Mouse (Mus musculus) ES-Bruce4 (cell line): ENCODE measurements around the gene Actn4. TPM values are rescaled to one million over a fixed set of nuclear protein-coding genes. Genes with fewer than 3 reads are reported as not detected.

ENCODE experiments used
- H3K27ac ChIP-seq: 2 replicates; pipeline ENCODE4 v1.5.1; 2012; ENCODE audit warnings: low read length, inconsistent platforms; ENCODE audit not compliant: insufficient read depth
- H3K27me3 ChIP-seq: 2 replicates; pipeline ENCODE4 v1.6.1; 2012; ENCODE audit warnings: mild to moderate bottlenecking, low read length, inconsistent platforms; ENCODE audit not compliant: control insufficient read depth, poor library complexity, insufficient read depth, severe bottlenecking
- H3K36me3 ChIP-seq: 2 replicates; pipeline ENCODE4 v1.6.1; 2012; ENCODE audit warnings: inconsistent platforms, mild to moderate bottlenecking, low read length, moderate library complexity; ENCODE audit not compliant: control insufficient read depth, poor library complexity, insufficient read depth, severe bottlenecking
- H3K4me1 ChIP-seq: one replicate; pipeline ENCODE4 v1.8.1; 2011; ENCODE audit warnings: low read length; ENCODE audit not compliant: control insufficient read depth, insufficient read depth
- H3K4me3 ChIP-seq: 2 replicates; pipeline ENCODE4 v1.5.1; 2011; ENCODE audit warnings: low read depth, mild to moderate bottlenecking, low read length
- H3K9ac ChIP-seq: 2 replicates; pipeline ENCODE4 v1.6.1; 2012; ENCODE audit warnings: low read depth, mild to moderate bottlenecking, inconsistent platforms; ENCODE audit not compliant: poor library complexity, severe bottlenecking
- H3K9me3 ChIP-seq: replicated peaks from 2 replicates; pipeline ENCODE4 v1.6.1; 2012; ENCODE audit warnings: mild to moderate bottlenecking, low read length, inconsistent platforms; ENCODE audit not compliant: control insufficient read depth, poor library complexity, insufficient read depth, severe bottlenecking
- CTCF ChIP-seq: IDR thresholded peaks from one replicate; pipeline ENCODE4 v1.8.1; 2011; ENCODE audit warnings: low read depth, low read length
- EP300 ChIP-seq: IDR thresholded peaks from 2 replicates; pipeline ENCODE4 v1.6.1; 2011; ENCODE audit warnings: low read depth, low read length; ENCODE audit not compliant: insufficient read depth
- POLR2A ChIP-seq: IDR thresholded peaks from one replicate; pipeline ENCODE4 v1.8.1; 2011; ENCODE audit warnings: low read length; ENCODE audit not compliant: insufficient read depth
- polyA plus RNA-seq: library from polyadenylated mRNA; stranded (reverse); fragments of >200 nt; gene quantifications from 2 replicates; pipeline ENCODE4 v1.2.4, GENCODE M21; 2011; ENCODE audit warnings: low read depth; ENCODE audit not compliant: missing spikeins, insufficient read depth, insufficient read length

The Actn4 gene
- polyA plus RNA-seq, 1 experiment: 318 TPM

DNA sequence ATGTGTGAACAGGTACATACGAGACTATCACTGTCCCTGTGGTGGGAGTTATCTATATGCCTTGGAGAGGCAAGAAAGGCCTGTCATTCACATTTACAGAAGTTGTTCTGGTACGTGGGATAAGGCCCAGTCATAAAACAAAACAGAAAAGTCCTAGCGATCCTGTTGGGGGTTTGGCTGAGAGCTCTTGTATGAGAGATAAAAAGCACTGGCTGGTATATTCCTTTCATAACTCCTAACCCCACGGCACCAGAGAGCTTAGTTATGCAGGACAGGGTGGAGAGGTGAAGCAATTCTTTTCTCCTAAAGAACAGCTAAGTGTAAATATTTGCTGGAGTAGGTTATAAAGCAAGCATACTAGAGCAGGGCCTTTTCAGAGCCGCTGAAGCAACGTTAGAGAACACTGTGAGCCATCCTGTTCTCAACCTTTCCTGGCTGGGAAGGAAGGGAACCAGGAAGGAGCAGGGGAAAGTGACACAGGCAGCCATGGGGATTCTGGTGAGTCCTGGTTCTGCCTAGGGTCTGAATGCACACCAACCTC lies 2.6 kb downstream of the Actn4 start:
- H3K9me3 ChIP-seq: no peaks in the 10 kb centered on the region
- peak overlapping the region; percentile 96 for H3K9ac ChIP-seq
- H3K27me3 ChIP-seq: no peaks in the 10 kb centered on the region
- TF ChIP-seq CTCF (no peak), POLR2A (no peak), EP300 (no peak)
- peak overlapping the region; percentile 35 for H3K4me3 ChIP-seq
- peaks cover 9% of the 10 kb centered on the region for H3K4me1 ChIP-seq
- H3K36me3 ChIP-seq: peaks cover 11% of the 10 kb centered on the region
- peak overlapping the region; percentile 38; the same call in 1 of the 2 replicates for H3K27ac ChIP-seq

DNA sequence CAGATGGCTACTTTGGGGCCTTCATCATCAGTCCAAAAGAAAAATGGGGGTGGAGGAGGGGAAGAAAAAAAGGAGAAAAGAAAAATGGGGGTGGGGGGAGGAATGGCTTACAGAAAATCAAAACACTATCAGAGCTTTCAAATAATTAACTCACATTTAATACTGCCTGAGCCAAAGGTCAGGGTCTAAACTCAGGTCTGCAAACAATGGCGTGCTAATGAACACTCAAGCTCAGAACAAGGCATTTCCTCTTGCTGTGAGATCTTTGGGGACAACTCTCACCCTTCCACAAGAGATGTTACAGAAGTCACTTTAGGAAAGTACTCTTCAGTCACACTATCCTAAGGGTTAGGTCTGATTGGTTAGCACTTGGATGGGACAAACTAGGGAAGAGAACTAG lies 3.4 kb downstream of the Actn4 start:
- Histone ChIP-seq H3K4me3 (no peak overlapping the region), H3K9me3 (no peaks in the 10 kb centered on the region), H3K27me3 (no peaks in the 10 kb centered on the region), H3K9ac (peak overlapping the region; percentile 96), H3K36me3 (peaks cover 13% of the 10 kb centered on the region), H3K4me1 (peaks cover 8% of the 10 kb centered on the region), H3K27ac (peak overlapping the region; percentile 38)
- no peak for TF ChIP-seq CTCF
- TF ChIP-seq POLR2A: no peak
- no peak for TF ChIP-seq EP300

DNA sequence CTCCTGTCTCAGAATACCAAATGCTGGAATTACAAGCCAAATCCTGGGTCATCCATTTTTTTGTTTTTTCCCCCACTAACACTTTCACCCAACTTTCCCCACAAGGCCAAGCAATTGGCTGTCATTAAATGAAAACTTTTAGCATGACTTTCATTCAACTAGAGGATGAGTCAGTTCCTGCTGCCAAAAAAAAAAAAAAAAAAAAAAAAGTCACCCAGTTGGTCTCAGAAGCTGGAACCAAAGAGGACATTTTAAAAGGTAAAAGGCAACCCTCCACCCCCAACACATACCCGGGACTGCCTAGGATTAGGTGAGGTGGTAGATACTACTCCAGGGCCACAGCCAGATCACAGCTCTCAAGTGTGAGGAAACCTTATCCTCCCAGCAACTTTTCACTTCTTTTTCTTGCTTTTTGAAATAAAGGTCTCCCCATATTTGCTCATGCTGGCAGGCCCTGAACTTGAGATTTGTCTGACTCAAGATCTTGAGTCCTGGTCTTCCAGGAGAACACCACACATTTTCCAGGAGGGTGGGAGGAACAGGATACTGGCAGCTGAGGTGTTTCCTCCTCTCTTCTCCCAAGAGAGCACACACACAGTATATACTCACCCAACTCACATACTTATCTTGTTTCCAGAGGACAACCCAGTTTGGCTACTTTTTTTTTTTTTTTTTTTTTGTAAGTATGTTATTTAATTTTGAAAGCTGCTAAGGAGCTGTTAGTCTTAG lies 4.0 kb downstream of the Actn4 start:
- peaks cover 5% of the 10 kb centered on the region for H3K4me1 ChIP-seq

DNA sequence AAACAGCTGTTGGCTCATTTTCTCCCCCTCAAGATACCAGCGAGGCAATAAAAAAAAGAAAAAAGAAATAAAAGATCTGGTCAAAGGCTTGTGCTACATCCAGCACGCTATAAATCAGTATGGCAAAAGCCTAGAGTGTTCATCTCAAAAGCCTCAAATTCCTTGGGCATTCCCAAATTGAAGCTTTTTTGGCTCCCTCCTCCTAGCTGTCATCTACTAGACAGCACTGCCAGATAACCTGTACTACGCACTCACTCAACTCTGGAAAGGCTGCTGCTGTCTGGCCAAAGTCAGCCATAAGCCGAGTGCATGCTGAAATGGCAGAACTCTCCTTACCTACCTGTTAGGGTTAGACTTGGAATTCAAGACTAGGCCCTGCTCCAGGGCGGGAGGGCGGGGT lies 4.9 kb downstream of the Actn4 start:
- H3K9me3 ChIP-seq: no peaks in the 10 kb centered on the region
- no peak overlapping the region for H3K9ac ChIP-seq
- peaks cover 14% of the 10 kb centered on the region for H3K36me3 ChIP-seq
- H3K27me3 ChIP-seq: no peaks in the 10 kb centered on the region
- peaks cover 5% of the 10 kb centered on the region for H3K4me1 ChIP-seq
- H3K4me3 ChIP-seq: no peak overlapping the region
- peak overlapping the region; percentile 9; the same call in 1 of the 2 replicates for H3K27ac ChIP-seq
- TF ChIP-seq POLR2A (no peak), CTCF (no peak)

More for the DNA sequence above, 4.0 kb downstream of the Actn4 start:
- peak overlapping the region; percentile 96; the same call in 1 of the 2 replicates for H3K9ac ChIP-seq
- H3K4me3 ChIP-seq: no peak overlapping the region
- peaks cover 13% of the 10 kb centered on the region for H3K36me3 ChIP-seq
- H3K27me3 ChIP-seq: no peaks in the 10 kb centered on the region
- no peaks in the 10 kb centered on the region for H3K9me3 ChIP-seq
- TF ChIP-seq CTCF: no peak
- no peak for TF ChIP-seq EP300
- TF ChIP-seq POLR2A: no peak
- H3K27ac ChIP-seq: peak overlapping the region; percentile 46; the same call in 1 of the 2 replicates

DNA sequence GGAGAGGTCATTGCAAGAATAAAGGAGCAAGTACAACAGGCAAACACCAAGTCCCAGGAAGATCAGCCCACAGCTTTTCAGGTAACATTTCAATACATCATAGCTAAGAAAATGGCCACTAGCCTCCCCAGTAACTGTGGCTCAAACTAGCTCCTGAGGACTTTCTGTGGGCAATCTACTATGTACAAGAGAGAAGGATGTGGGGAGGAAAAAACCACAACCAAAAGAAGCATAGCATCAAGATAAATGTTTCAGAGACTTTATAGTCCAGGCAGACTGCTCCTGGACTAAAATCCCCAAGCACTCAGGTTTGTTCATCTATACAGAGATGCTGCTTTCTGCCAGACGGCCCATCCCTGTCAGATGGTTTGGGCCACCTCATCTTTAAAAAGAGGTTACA lies 5.9 kb downstream of the Actn4 start:
- Histone ChIP-seq H3K4me1 (peaks cover 5% of the 10 kb centered on the region), H3K9ac (0 out of 2 replicates have a peak overlapping the region, but pooled peaks have one; percentile 43), H3K27me3 (no peaks in the 10 kb centered on the region), H3K27ac (peak overlapping the region; percentile 42; the same call in 1 of the 2 replicates), H3K9me3 (no peaks in the 10 kb centered on the region), H3K36me3 (peaks cover 21% of the 10 kb centered on the region), H3K4me3 (no peak overlapping the region)
- no peak for TF ChIP-seq POLR2A
- no peak for TF ChIP-seq EP300
- TF ChIP-seq CTCF: no peak
